Mouse (Mus musculus) spleen, postnatal 4 days (tissue): Measurements from ENCODE around the gene Abcc10.

ENCODE experiments used
- DNase-seq, 2 experiments: peaks; one replicate each; pipeline ENCODE4 v3.0.0; 2022; ENCODE audit warnings: low spot score in 2 of 2

The Abcc10 gene

GRCm38 (mm10) chr17:46327906-46328534 lies at the start of gene Abcc10:
TSS of gene Abcc10 (minus strand) at chr17:46328352.
- peak; percentile 95 to 96 for DNase-seq

GRCm38 (mm10) chr17:46371783-46372182 lies 43.6 kb upstream of the Abcc10 start:
- peak in 1 of 2 experiments; percentile 33 for DNase-seq

- DNase-seq, result no peak
Measured at GRCm38 (mm10) chr17:46351026-46351700, 23.0 kb upstream of the Abcc10 start.

- DNase-seq, result no peak
Measured at GRCm38 (mm10) chr17:46341208-46341607, 13.1 kb upstream of the Abcc10 start.

GRCm38 (mm10) chr17:46336475-46336874 lies 8.3 kb upstream of the Abcc10 start:
- no peak for DNase-seq

GRCm38 (mm10) chr17:46328723-46329122 lies 571 bp upstream of the Abcc10 start:
- no peak for DNase-seq

GRCm38 (mm10) chr17:46327413-46327905 lies 693 bp downstream of the Abcc10 start:
- no peak for DNase-seq

GRCm38 (mm10) chr17:46322046-46322823 lies 5.9 kb downstream of the Abcc10 start:
- DNase-seq, result no peak

- no peak for DNase-seq
Measured at GRCm38 (mm10) chr17:46320492-46320891, 7.7 kb downstream of the Abcc10 start.

- DNase-seq, result no peak
Measured at GRCm38 (mm10) chr17:46315813-46316212, 12.3 kb downstream of the Abcc10 start.

GRCm38 (mm10) chr17:46313135-46313715 lies 14.9 kb downstream of the Abcc10 start:
- DNase-seq, result no peak

- no peak for DNase-seq
Measured at GRCm38 (mm10) chr17:46310515-46310914, 17.6 kb downstream of the Abcc10 start.

- no peak for DNase-seq
Measured at GRCm38 (mm10) chr17:46309835-46310234, 18.3 kb downstream of the Abcc10 start.

- no peak for DNase-seq
Measured at GRCm38 (mm10) chr17:46306956-46307355, 21.2 kb downstream of the Abcc10 start.

- DNase-seq, result peak in 1 of 2 experiments; percentile 60
Measured at GRCm38 (mm10) chr17:46304184-46304583, 24.0 kb downstream of the Abcc10 start.

GRCm38 (mm10) chr17:46301892-46302291 lies 26.3 kb downstream of the Abcc10 start:
- no peak for DNase-seq

- DNase-seq, result peak; percentile 64 to 89
Measured at GRCm38 (mm10) chr17:46298220-46298913, 29.8 kb downstream of the Abcc10 start.

- DNase-seq, result no peak
Measured at GRCm38 (mm10) chr17:46297364-46298219, 30.6 kb downstream of the Abcc10 start, which contains the start of gene Dlk2. TSS of gene Dlk2 (plus strand) at chr17:46297421.

GRCm38 (mm10) chr17:46297028-46297363 lies 31.2 kb downstream of the Abcc10 start:
- no peak for DNase-seq

- no peak for DNase-seq
Measured at GRCm38 (mm10) chr17:46296601-46297000, 31.6 kb downstream of the Abcc10 start.
